Mouse (Mus musculus): ENCODE measurements around the gene Vinac1. TPM values are rescaled to one million over a fixed set of nuclear protein-coding genes. Genes with fewer than 3 reads are reported as not detected.
"Not testable (repeated sequence)": the region's sequence is repeated elsewhere in the genome, so short reads cannot be mapped to it uniquely, and the experiment has no call there.

Vinac1 gene
- polyA plus RNA-seq, 1 experiment from 2014 or later: not detected

- H3K9me3 ChIP-seq (replicated peaks; ENCODE audit: control insufficient read depth, low read length); ATAC-seq (ENCODE audit: low read depth); H3K4me2 ChIP-seq (ENCODE audit: low read depth, low read length); H3K9ac ChIP-seq (ENCODE audit: low read depth, low read length); H3K4me3 ChIP-seq (ENCODE audit: low read depth, low read length); H3K27ac ChIP-seq (ENCODE audit: low read length); H3K36me3 ChIP-seq (ENCODE audit: control insufficient read depth, insufficient read depth); H3K27me3 ChIP-seq (ENCODE audit: control insufficient read depth, insufficient read depth, low read depth, low read length); H3K4me1 ChIP-seq (ENCODE audit: control insufficient read depth, low read depth, low read length): not testable (repeated sequence)
- 47% methylated on average over 2 of the region's 2 CpGs for WGBS (ENCODE audit: insufficient replicate concordance)
Observed at GRCm38 (mm10) chr2:129008867-129009266, 39.1 kb downstream of the Vinac1 start.

GRCm38 (mm10) chr2:129006194-129006749 lies 41.7 kb downstream of the Vinac1 start:
- Histone ChIP-seq H3K27ac (ENCODE audit: low read length) (peak overlapping the region; percentile 55; the same call in 1 of the 2 replicates), H3K9me3 (replicated peaks; ENCODE audit: control insufficient read depth, low read length) (no peaks in the 10 kb centered on the region), H3K9ac (ENCODE audit: low read depth, low read length) (no peak overlapping the region), H3K27me3 (ENCODE audit: control insufficient read depth, insufficient read depth, low read depth, low read length) (no peaks in the 10 kb centered on the region), H3K4me3 (ENCODE audit: low read depth, low read length) (no peak overlapping the region), H3K4me1 (ENCODE audit: control insufficient read depth, low read depth, low read length) (no peaks in the 10 kb centered on the region; the same call in 1 of the 2 replicates), H3K36me3 (ENCODE audit: control insufficient read depth, insufficient read depth) (no peaks in the 10 kb centered on the region), H3K4me2 (ENCODE audit: low read depth, low read length) (no peak overlapping the region)
- ATAC-seq (ENCODE audit: low read depth): peak; percentile 51
- WGBS (ENCODE audit: insufficient replicate concordance): 40% methylated on average over 4 of the region's 4 CpGs

DNA sequence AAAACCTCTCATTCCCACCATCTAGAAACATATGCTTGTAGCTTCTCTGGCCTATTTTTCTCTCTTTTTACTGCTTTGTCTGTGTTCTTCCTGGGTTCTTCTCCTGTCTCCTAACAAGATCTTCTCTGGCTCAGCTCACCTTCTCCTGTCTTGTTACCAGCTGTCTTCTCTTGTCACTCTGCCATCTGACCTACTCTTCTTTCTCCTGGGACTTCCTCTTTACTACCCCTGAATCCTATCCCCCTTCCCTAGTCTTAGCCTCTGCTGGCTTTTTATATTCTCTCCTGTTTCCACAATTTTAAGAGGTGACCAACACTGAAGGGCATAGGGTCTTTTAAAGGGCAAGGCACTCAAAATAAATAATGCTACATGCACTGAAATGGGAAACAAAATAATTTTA lies 43.1 kb downstream of the Vinac1 start:
- H3K4me1 ChIP-seq (ENCODE audit: control insufficient read depth, low read depth, low read length): no peaks in the 10 kb centered on the region; the same call in 1 of the 2 replicates
- no peaks in the 10 kb centered on the region for H3K9me3 ChIP-seq (replicated peaks; ENCODE audit: control insufficient read depth, low read length)
- H3K9ac ChIP-seq (ENCODE audit: low read depth, low read length): no peak overlapping the region
- H3K4me2 ChIP-seq (ENCODE audit: low read depth, low read length): no peak overlapping the region
- ATAC-seq (ENCODE audit: low read depth): no peak
- H3K4me3 ChIP-seq (ENCODE audit: low read depth, low read length): no peak overlapping the region
- H3K36me3 ChIP-seq (ENCODE audit: control insufficient read depth, insufficient read depth): no peaks in the 10 kb centered on the region
- no peak overlapping the region for H3K27ac ChIP-seq (ENCODE audit: low read length)
- H3K27me3 ChIP-seq (ENCODE audit: control insufficient read depth, insufficient read depth, low read depth, low read length): no peaks in the 10 kb centered on the region

DNA sequence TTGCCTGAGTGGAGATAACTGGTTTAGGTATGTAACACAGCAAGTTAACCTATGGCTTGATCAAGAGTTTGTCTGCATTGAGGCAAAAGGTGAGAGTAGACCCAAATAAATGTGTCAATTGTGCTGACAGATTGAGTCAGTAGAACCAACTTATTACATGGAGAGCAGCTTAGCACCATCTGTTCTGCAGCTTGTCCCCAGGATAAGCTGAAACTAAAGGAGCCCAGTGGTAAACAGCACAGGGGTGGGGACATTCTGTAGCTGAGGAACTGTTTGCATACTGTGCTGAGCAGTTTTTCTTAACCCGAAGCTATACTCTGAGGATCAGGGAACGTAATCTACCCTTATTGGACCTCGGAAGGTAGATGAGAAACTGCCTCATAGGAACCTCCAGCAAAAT lies 63.2 kb downstream of the Vinac1 start:
- H3K27me3 ChIP-seq (ENCODE audit: control insufficient read depth, insufficient read depth, low read depth, low read length): no peaks in the 10 kb centered on the region
- no peaks in the 10 kb centered on the region for H3K4me1 ChIP-seq (ENCODE audit: control insufficient read depth, low read depth, low read length)
- ATAC-seq (ENCODE audit: low read depth): no peak
- 73% methylated on average over 3 of the region's 3 CpGs for WGBS (ENCODE audit: insufficient replicate concordance)
- no peaks in the 10 kb centered on the region for H3K9me3 ChIP-seq (replicated peaks; ENCODE audit: control insufficient read depth, low read length)
- no peak overlapping the region for H3K9ac ChIP-seq (ENCODE audit: low read depth, low read length)
- no peak overlapping the region for H3K27ac ChIP-seq (ENCODE audit: low read length)
- H3K4me2 ChIP-seq (ENCODE audit: low read depth, low read length): no peak overlapping the region
- H3K4me3 ChIP-seq (ENCODE audit: low read depth, low read length): no peak overlapping the region
- no peaks in the 10 kb centered on the region for H3K36me3 ChIP-seq (ENCODE audit: control insufficient read depth, insufficient read depth)

DNA sequence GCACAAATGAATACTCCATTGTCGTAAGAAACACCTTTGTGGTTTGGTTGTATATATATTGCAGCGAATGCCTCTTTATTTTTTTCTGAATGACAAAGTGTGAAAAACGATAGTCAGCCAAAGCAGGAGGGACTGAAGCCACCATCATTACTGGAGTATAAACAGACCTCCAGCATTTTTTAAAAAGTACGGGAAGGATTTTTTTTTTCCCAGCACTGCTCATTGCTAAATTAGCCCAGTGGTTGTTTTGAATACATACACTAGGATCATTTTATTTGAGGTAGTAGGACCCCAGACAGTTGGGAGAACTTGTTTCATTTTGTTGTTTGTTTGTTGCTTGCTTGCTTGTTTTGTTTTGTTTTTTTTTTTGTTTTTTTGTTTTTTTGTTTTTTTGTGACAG lies 72.4 kb downstream of the Vinac1 start:
- no peaks in the 10 kb centered on the region for H3K9me3 ChIP-seq (replicated peaks; ENCODE audit: control insufficient read depth, low read length)
- no peaks in the 10 kb centered on the region for H3K36me3 ChIP-seq (ENCODE audit: control insufficient read depth, insufficient read depth)
- 68% methylated on average over 4 of the region's 4 CpGs for WGBS (ENCODE audit: insufficient replicate concordance)
- H3K4me3 ChIP-seq (ENCODE audit: low read depth, low read length): no peak overlapping the region
- no peak overlapping the region for H3K27ac ChIP-seq (ENCODE audit: low read length)
- H3K4me1 ChIP-seq (ENCODE audit: control insufficient read depth, low read depth, low read length): no peaks in the 10 kb centered on the region
- H3K4me2 ChIP-seq (ENCODE audit: low read depth, low read length): no peak overlapping the region
- H3K9ac ChIP-seq (ENCODE audit: low read depth, low read length): no peak overlapping the region
- no peaks in the 10 kb centered on the region for H3K27me3 ChIP-seq (ENCODE audit: control insufficient read depth, insufficient read depth, low read depth, low read length)
- no peak for ATAC-seq (ENCODE audit: low read depth)

Other genes with a start within 250 kb of the Vinac1 start
- 9.3 and 10.5 TPM in 2 replicates for gene Tmem87b, start 230.1 kb downstream of the Vinac1 start, polyA plus RNA-seq (2015; fragmentation: Nextera tagmentation; extraction: Ambion mirVana)
- gene Fbln7, start 185.2 kb downstream of the Vinac1 start, polyA plus RNA-seq (2015; fragmentation: Nextera tagmentation; extraction: Ambion mirVana): 0.21 and 0.42 TPM in 2 replicates
- gene Zc3h8, start 104.1 kb downstream of the Vinac1 start, polyA plus RNA-seq (2015; fragmentation: Nextera tagmentation; extraction: Ambion mirVana): 2.3 and 2.4 TPM in 2 replicates
- gene Zc3h6, start 80.8 kb downstream of the Vinac1 start, polyA plus RNA-seq (2015; fragmentation: Nextera tagmentation; extraction: Ambion mirVana): 0.58 and 0.61 TPM in 2 replicates
- 2.3 and 2.5 TPM in 2 replicates for gene Gm10762, start 80.4 kb downstream of the Vinac1 start, polyA plus RNA-seq (2015; fragmentation: Nextera tagmentation; extraction: Ambion mirVana)
- 1.8 TPM in 2 replicates for gene Ttl, start 17.8 kb upstream of the Vinac1 start, polyA plus RNA-seq (2015; fragmentation: Nextera tagmentation; extraction: Ambion mirVana)
- gene Polr1b, start 52.8 kb upstream of the Vinac1 start, polyA plus RNA-seq (2015; fragmentation: Nextera tagmentation; extraction: Ambion mirVana): 9.1 and 10.3 TPM in 2 replicates
- gene Chchd5, start 81.5 kb upstream of the Vinac1 start, polyA plus RNA-seq (2015; fragmentation: Nextera tagmentation; extraction: Ambion mirVana): 8.4 and 10.1 TPM in 2 replicates
- 39.4 and 39.6 TPM in 2 replicates for gene Slc20a1, start 150.6 kb upstream of the Vinac1 start, polyA plus RNA-seq (2015; fragmentation: Nextera tagmentation; extraction: Ambion mirVana)
- 24.6 and 27.2 TPM in 2 replicates for gene Ckap2l, start 249.0 kb upstream of the Vinac1 start, polyA plus RNA-seq (2015; fragmentation: Nextera tagmentation; extraction: Ambion mirVana)